Mouse (Mus musculus): ENCODE data around the gene Ccdc63. TPM values are rescaled to one million over a fixed set of nuclear protein-coding genes. Genes with fewer than 3 reads are reported as not detected.
A peak's percentile ranks its signal among the peaks of the same experiment; 100 is the strongest.
"Not testable (repeated sequence)": the region's sequence is repeated elsewhere in the genome, so short reads cannot be mapped to it uniquely, and the experiment has no call there.

Ccdc63 gene
- total RNA-seq, 2 experiments from 2014 or later: not detected

GRCm38 (mm10) chr5:122154006-122154405 is 13.4 kb upstream of the Ccdc63 start:
- no peak for DNase-seq (ENCODE audit: low spot score)
- intact Hi-C loops (cut with DNase I): no loop called here

GRCm38 (mm10) chr5:122152508-122152907 is 11.9 kb upstream of the Ccdc63 start:
- intact Hi-C loops (cut with DNase I); DNase-seq (ENCODE audit: low spot score): not testable (repeated sequence)

GRCm38 (mm10) chr5:122149259-122149658 is 8.6 kb upstream of the Ccdc63 start:
- intact Hi-C loops (cut with DNase I): no loop called here

GRCm38 (mm10) chr5:122148107-122148506 is 7.5 kb upstream of the Ccdc63 start:
- intact Hi-C loops (cut with DNase I): no loop called here
- no peak for DNase-seq (ENCODE audit: low spot score)

More at GRCm38 (mm10) chr5:122149259-122149658, 8.6 kb upstream of the Ccdc63 start:
- DNase-seq (ENCODE audit: low spot score): no peak

GRCm38 (mm10) chr5:122146609-122147008 is 6.0 kb upstream of the Ccdc63 start:
- intact Hi-C loops (cut with DNase I): no loop called here
- no peak for DNase-seq (ENCODE audit: low spot score)

GRCm38 (mm10) chr5:122146056-122146580 is 5.5 kb upstream of the Ccdc63 start:
- intact Hi-C loops (cut with DNase I): no loop called here
- DNase-seq (ENCODE audit: low spot score): peak; percentile 64

GRCm38 (mm10) chr5:122145381-122146055 is 4.9 kb upstream of the Ccdc63 start:
- DNase-seq (ENCODE audit: low spot score): peak; percentile 49
- intact Hi-C loops (cut with DNase I): no loop called here

GRCm38 (mm10) chr5:122144825-122145224 is 4.2 kb upstream of the Ccdc63 start:
- intact Hi-C loops (cut with DNase I): no loop called here

GRCm38 (mm10) chr5:122143543-122143942 is 2.9 kb upstream of the Ccdc63 start:
- intact Hi-C loops (cut with DNase I): no loop called here
- peak; percentile 50 for DNase-seq (ENCODE audit: low spot score)

More at GRCm38 (mm10) chr5:122144825-122145224, 4.2 kb upstream of the Ccdc63 start:
- no peak for DNase-seq (ENCODE audit: low spot score)

GRCm38 (mm10) chr5:122142230-122142992 is 1.8 kb upstream of the Ccdc63 start:
- no peak for DNase-seq (ENCODE audit: low spot score)
- intact Hi-C loops (cut with DNase I): no loop called here

- intact Hi-C loops (cut with DNase I); DNase-seq (ENCODE audit: low spot score): not testable (repeated sequence)
Measured at GRCm38 (mm10) chr5:122139771-122140170, 852 bp downstream of the Ccdc63 start.

GRCm38 (mm10) chr5:122138856-122139255 is 1.8 kb downstream of the Ccdc63 start:
- no peak for DNase-seq (ENCODE audit: low spot score)
- intact Hi-C loops (cut with DNase I): no loop called here

GRCm38 (mm10) chr5:122136508-122137408 is 3.9 kb downstream of the Ccdc63 start:
- DNase-seq (ENCODE audit: low spot score): peak; percentile 61
- intact Hi-C loops (cut with DNase I): no loop called here

- DNase-seq (ENCODE audit: low spot score): no peak
Measured at GRCm38 (mm10) chr5:122135290-122135882, 5.2 kb downstream of the Ccdc63 start.

GRCm38 (mm10) chr5:122134395-122135289 is 6.0 kb downstream of the Ccdc63 start:
- no peak for DNase-seq (ENCODE audit: low spot score)
- intact Hi-C loops (cut with DNase I): loop anchor here (5.0 kb wide), 1 partner anchor 128 kb away; the partner anchor contains the start of gene Tctn1

More at GRCm38 (mm10) chr5:122135290-122135882, 5.2 kb downstream of the Ccdc63 start:
- intact Hi-C loops (cut with DNase I): no loop called here

GRCm38 (mm10) chr5:122133050-122133389 is 7.6 kb downstream of the Ccdc63 start:
- no peak for DNase-seq (ENCODE audit: low spot score)
- intact Hi-C loops (cut with DNase I): loop anchor here (5.0 kb wide), 1 partner anchor 129 kb away; the partner anchor contains the start of gene Tctn1

- DNase-seq (ENCODE audit: low spot score): no peak
- intact Hi-C loops (cut with DNase I): loop anchor here (5.0 kb wide), 1 partner anchor 130 kb away; the partner anchor contains the start of gene Tctn1
Measured at GRCm38 (mm10) chr5:122132167-122133049, 8.2 kb downstream of the Ccdc63 start.
